In genomic region chr11:20132955-20133562, GRCm38 (mm10) we compare ENCODE assay signal across 8 mouse cellular contexts. TPM values are rescaled to one million over a fixed set of nuclear protein-coding genes. Genes with fewer than 3 reads are reported as not detected.
A peak's percentile ranks its signal among the peaks of the same experiment; 100 is the strongest.
DNase-seq lines count a peak whose midpoint lies in the region; ATAC-seq and TF ChIP-seq lines count a peak whose summit lies in the region.

No protein-coding gene starts in this region.

- H3K9me3 ChIP-seq in limb, embryonic 10.5 days (replicated peaks), result no peaks in the 10 kb centered on the region
- no peaks in the 10 kb centered on the region for H3K9me3 ChIP-seq in midbrain, postnatal 0 days (ENCODE audit: low read length)

- peak; percentile 88 for TF ChIP-seq CTCF in kidney, adult 2 months (conservative IDR thresholded peaks at IDR 0.05; ENCODE audit: insufficient read depth, insufficient read length, low read depth, low read length)
- peak; percentile 78 for TF ChIP-seq CTCF in midbrain, postnatal 0 days (IDR thresholded peaks at IDR 0.05)

- no peak overlapping the region for H3K9ac ChIP-seq in midbrain, postnatal 0 days (replicated peaks; ENCODE audit: low read length, poor library complexity, severe bottlenecking)

- TF ChIP-seq POLR2A in kidney, adult 2 months (IDR thresholded peaks at IDR 0.05; ENCODE audit: low read depth, low read length), result no peak

- H3K27ac ChIP-seq in kidney, adult 2 months (ENCODE audit: insufficient read depth, low read depth, low read length), result peak overlapping the region; percentile 2; the same call in 1 of the 2 replicates
- H3K27ac ChIP-seq in limb, embryonic 10.5 days, result no peak overlapping the region
- no peak overlapping the region for H3K27ac ChIP-seq in midbrain, postnatal 0 days (ENCODE audit: low read depth, low read length)

- WGBS in kidney, adult 2 months, result 19% methylated on average over 12 of the region's 12 CpGs
- WGBS in limb, embryonic 10.5 days, result 64% methylated on average over 12 of the region's 12 CpGs
- 41% methylated on average over 11 of the region's 12 CpGs for WGBS in midbrain, postnatal 0 days

- no peak overlapping the region for H3K4me2 ChIP-seq in midbrain, postnatal 0 days (ENCODE audit: low read depth, low read length, poor library complexity, severe bottlenecking)

- peaks cover 9% of the 10 kb centered on the region for H3K4me1 ChIP-seq in kidney, adult 2 months (ENCODE audit: control insufficient read depth, insufficient read depth, low read length)
- H3K4me1 ChIP-seq in limb, embryonic 10.5 days, result no peaks in the 10 kb centered on the region
- no peaks in the 10 kb centered on the region for H3K4me1 ChIP-seq in midbrain, postnatal 0 days (ENCODE audit: insufficient read depth, low read length)

- no peak for ATAC-seq in midbrain, postnatal 0 days (ENCODE audit: low FRiP score)

- DNase-seq in 3134 (ENCODE audit: extremely low read depth, insufficient read length, low spot score), result peak; percentile 42
- peak; percentile 83 for DNase-seq in adipocyte (ENCODE audit: low spot score)
- DNase-seq in embryo, embryonic 10 days (ENCODE audit: low spot score), result peak; percentile 75
- DNase-seq in gastrocnemius, postnatal 25 days, result peak; percentile 67
- DNase-seq in kidney, adult 2 months, result peak; percentile 93
- DNase-seq in limb, embryonic 10.5 days (ENCODE audit: low spot score), result peak; percentile 49
- peak; percentile 75 for DNase-seq in midbrain, postnatal 0 days (ENCODE audit: low spot score)
- DNase-seq in spleen, postnatal 36 days (ENCODE audit: low spot score in 2 of 2), result peak; percentile 75 to 82

- H3K36me3 ChIP-seq in kidney, adult 2 months (ENCODE audit: control insufficient read depth, insufficient read depth, low read length), result no peaks in the 10 kb centered on the region
- no peaks in the 10 kb centered on the region for H3K36me3 ChIP-seq in limb, embryonic 10.5 days
- H3K36me3 ChIP-seq in midbrain, postnatal 0 days (ENCODE audit: insufficient read depth, low read length), result no peaks in the 10 kb centered on the region

- no peaks in the 10 kb centered on the region for H3K27me3 ChIP-seq in kidney, adult 2 months (replicated peaks; ENCODE audit: control insufficient read depth, insufficient read depth, low read length)
- H3K27me3 ChIP-seq in limb, embryonic 10.5 days (ENCODE audit: low read depth, poor library complexity, severe bottlenecking), result no peaks in the 10 kb centered on the region
- H3K27me3 ChIP-seq in midbrain, postnatal 0 days (ENCODE audit: insufficient read depth, low read length), result no peaks in the 10 kb centered on the region

- H3K4me3 ChIP-seq in kidney, adult 2 months (ENCODE audit: insufficient read depth, low read depth, low read length), result peak overlapping the region; percentile 21; the same call in 1 of the 2 replicates
- H3K4me3 ChIP-seq in limb, embryonic 10.5 days, result no peak overlapping the region
- H3K4me3 ChIP-seq in midbrain, postnatal 0 days (ENCODE audit: low read depth, low read length), result no peak overlapping the region

RNA-seq across cellular contexts. Expression of gene Actr2, which starts 20.3 kb away (rescaled TPM):
- 10 to 100 TPM; 30.1 to 37.5 TPM for total RNA-seq in gastrocnemius, postnatal 25 days (2021)
- polyA plus RNA-seq in kidney, adult 2 months (2012; rRNA removed), result 25.3 and 38.8 TPM in 2 replicates
- polyA plus RNA-seq in limb, embryonic 10.5 days (2016; fragmentation: Nextera tagmentation; extraction: Ambion mirVana), result 86.0 and 103 TPM in 2 replicates
- 70.4 and 77.0 TPM in 2 replicates for total RNA-seq in midbrain, postnatal 0 days (2014; rRNA removed)
- 169 and 193 TPM in 2 replicates for polyA plus RNA-seq in midbrain, postnatal 0 days (2015; fragmentation: Nextera tagmentation; extraction: Ambion mirVana)

Comparison
In these comparisons a context has a peak if more than half of its experiments do, and no peak if none do; other contexts are left out.
1. DNase-seq: peak in every context shown above with its lines; median percentile 93 in kidney, adult 2 months; 83 in adipocyte; 78 in spleen, postnatal 36 days; 75 in embryo, embryonic 10 days; 75 in midbrain, postnatal 0 days; 67 in gastrocnemius, postnatal 25 days; 49 in limb, embryonic 10.5 days; 42 in 3134.